Mouse (Mus musculus): ENCODE data around the gene Slc16a13. TPM values are rescaled to one million over a fixed set of nuclear protein-coding genes. Genes with fewer than 3 reads are reported as not detected.
A peak's percentile ranks its signal among the peaks of the same experiment; 100 is the strongest.

The Slc16a13 gene
- 14.6 and 15.8 TPM in 2 replicates for polyA plus RNA-seq (2014; fragmentation: Nextera tagmentation; extraction: Ambion mirVana)

GRCm38 (mm10) chr11:70220731-70221602 lies at the start of gene Slc16a13:
TSS of gene Slc16a13 (minus strand) at chr11:70221064.
- Histone ChIP-seq H3K9me3 (ENCODE audit: control insufficient read depth, low read length) (no peaks in the 10 kb centered on the region), H3K4me3 (ENCODE audit: low read depth, low read length) (peak within 1 kb of the TSS; percentile 49), H3K27me3 (ENCODE audit: control insufficient read depth, insufficient read depth, low read length) (peaks cover 10% of the 10 kb centered on the region), H3K27ac (ENCODE audit: low read depth, low read length) (peak within 1 kb of the TSS; percentile 70), H3K4me1 (replicated peaks; ENCODE audit: control insufficient read depth, insufficient read depth, low read length) (peaks cover 12% of the 10 kb centered on the region; the same call in 1 of the 2 replicates), H3K36me3 (ENCODE audit: control insufficient read depth, insufficient read depth, low read length) (no peaks in the 10 kb centered on the region), H3K9ac (ENCODE audit: low read length) (peak within 1 kb of the TSS; percentile 76), H3K4me2 (ENCODE audit: low read depth, low read length, severe bottlenecking) (peak within 1 kb of the TSS; percentile 87)
- WGBS: under 1% methylated on average over 28 of the region's 28 CpGs
- DNase-seq (ENCODE audit: low spot score) (peak; percentile 96), ATAC-seq (replicated peaks; ENCODE audit: low FRiP score) (peak; percentile 94)

GRCm38 (mm10) chr11:70266405-70266804 lies 45.5 kb upstream of the Slc16a13 start:
- no peaks in the 10 kb centered on the region for H3K27me3 ChIP-seq (ENCODE audit: control insufficient read depth, insufficient read depth, low read length)
- no peaks in the 10 kb centered on the region for H3K4me1 ChIP-seq (replicated peaks; ENCODE audit: control insufficient read depth, insufficient read depth, low read length)
- DNase-seq (ENCODE audit: low spot score) (no peak), ATAC-seq (replicated peaks; ENCODE audit: low FRiP score) (no peak)
- no peak overlapping the region for H3K4me2 ChIP-seq (ENCODE audit: low read depth, low read length, severe bottlenecking)
- 90% methylated on average over 1 of the region's 1 CpGs for WGBS
- no peaks in the 10 kb centered on the region for H3K9me3 ChIP-seq (ENCODE audit: control insufficient read depth, low read length)
- H3K9ac ChIP-seq (ENCODE audit: low read length): no peak overlapping the region
- H3K36me3 ChIP-seq (ENCODE audit: control insufficient read depth, insufficient read depth, low read length): no peaks in the 10 kb centered on the region
- H3K4me3 ChIP-seq (ENCODE audit: low read depth, low read length): no peak overlapping the region
- no peak overlapping the region for H3K27ac ChIP-seq (ENCODE audit: low read depth, low read length)

DNA sequence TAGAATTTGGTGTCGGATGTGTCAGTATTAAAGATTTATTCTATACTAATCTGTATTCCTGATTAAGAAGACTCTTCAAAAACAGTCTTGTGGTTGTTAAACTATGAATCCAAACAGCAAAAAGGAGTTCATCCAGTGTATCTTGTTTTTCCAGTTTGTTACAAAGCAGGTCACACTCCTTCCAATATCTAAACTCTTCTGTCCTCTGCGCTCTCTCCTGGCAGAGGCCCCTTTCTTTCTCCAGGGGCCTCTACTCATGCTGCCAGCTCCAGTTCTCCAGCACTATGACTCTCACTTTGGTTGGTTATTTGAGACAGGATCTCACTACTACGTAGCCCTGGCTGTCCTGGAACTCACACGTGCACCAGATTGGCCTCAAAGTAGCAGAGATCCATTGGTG lies 45.0 kb upstream of the Slc16a13 start:
- WGBS: 83% methylated on average over 4 of the region's 4 CpGs
- Histone ChIP-seq H3K9me3 (ENCODE audit: control insufficient read depth, low read length) (no peaks in the 10 kb centered on the region), H3K9ac (ENCODE audit: low read length) (no peak overlapping the region), H3K36me3 (ENCODE audit: control insufficient read depth, insufficient read depth, low read length) (no peaks in the 10 kb centered on the region), H3K27me3 (ENCODE audit: control insufficient read depth, insufficient read depth, low read length) (no peaks in the 10 kb centered on the region), H3K4me2 (ENCODE audit: low read depth, low read length, severe bottlenecking) (no peak overlapping the region), H3K4me1 (replicated peaks; ENCODE audit: control insufficient read depth, insufficient read depth, low read length) (no peaks in the 10 kb centered on the region), H3K4me3 (ENCODE audit: low read depth, low read length) (no peak overlapping the region), H3K27ac (ENCODE audit: low read depth, low read length) (no peak overlapping the region)
- DNase-seq (ENCODE audit: low spot score) (no peak), ATAC-seq (replicated peaks; ENCODE audit: low FRiP score) (no peak)

- H3K27me3 ChIP-seq (ENCODE audit: control insufficient read depth, insufficient read depth, low read length): no peaks in the 10 kb centered on the region
- no peak for DNase-seq (ENCODE audit: low spot score)
- no peaks in the 10 kb centered on the region for H3K4me1 ChIP-seq (replicated peaks; ENCODE audit: control insufficient read depth, insufficient read depth, low read length)
- H3K4me3 ChIP-seq (ENCODE audit: low read depth, low read length): no peak overlapping the region
- no peak overlapping the region for H3K27ac ChIP-seq (ENCODE audit: low read depth, low read length)
- H3K9me3 ChIP-seq (ENCODE audit: control insufficient read depth, low read length): no peaks in the 10 kb centered on the region
- no peak for ATAC-seq (replicated peaks; ENCODE audit: low FRiP score)
- H3K36me3 ChIP-seq (ENCODE audit: control insufficient read depth, insufficient read depth, low read length): no peaks in the 10 kb centered on the region
- H3K4me2 ChIP-seq (ENCODE audit: low read depth, low read length, severe bottlenecking): no peak overlapping the region
- 52% methylated on average over 3 of the region's 3 CpGs for WGBS
- no peak overlapping the region for H3K9ac ChIP-seq (ENCODE audit: low read length)
Measured at GRCm38 (mm10) chr11:70265252-70265651, 44.4 kb upstream of the Slc16a13 start.

DNA sequence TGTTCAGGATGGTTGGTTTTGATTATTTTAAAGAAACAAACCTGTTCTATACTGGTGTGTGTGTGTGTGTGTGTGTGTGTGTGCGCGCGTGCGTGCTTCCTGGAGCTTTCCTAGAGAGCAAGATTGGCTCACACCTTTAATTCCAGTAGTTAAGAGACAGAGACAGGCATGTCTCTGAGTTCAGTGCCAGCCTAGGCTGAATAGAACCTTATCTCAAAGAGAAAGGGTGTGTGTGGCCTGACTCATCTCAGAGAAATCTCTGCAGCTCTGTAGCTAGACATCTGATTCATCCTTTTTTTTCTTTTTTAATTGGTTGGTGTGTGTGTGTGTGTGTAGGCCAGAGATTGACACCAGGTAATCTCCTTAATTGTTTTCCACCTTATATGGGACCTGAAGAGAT lies 38.2 kb upstream of the Slc16a13 start:
- WGBS: 91% methylated on average over 4 of the region's 4 CpGs
- ATAC-seq (replicated peaks; ENCODE audit: low FRiP score): no peak
- no peaks in the 10 kb centered on the region for H3K9me3 ChIP-seq (ENCODE audit: control insufficient read depth, low read length)

DNA sequence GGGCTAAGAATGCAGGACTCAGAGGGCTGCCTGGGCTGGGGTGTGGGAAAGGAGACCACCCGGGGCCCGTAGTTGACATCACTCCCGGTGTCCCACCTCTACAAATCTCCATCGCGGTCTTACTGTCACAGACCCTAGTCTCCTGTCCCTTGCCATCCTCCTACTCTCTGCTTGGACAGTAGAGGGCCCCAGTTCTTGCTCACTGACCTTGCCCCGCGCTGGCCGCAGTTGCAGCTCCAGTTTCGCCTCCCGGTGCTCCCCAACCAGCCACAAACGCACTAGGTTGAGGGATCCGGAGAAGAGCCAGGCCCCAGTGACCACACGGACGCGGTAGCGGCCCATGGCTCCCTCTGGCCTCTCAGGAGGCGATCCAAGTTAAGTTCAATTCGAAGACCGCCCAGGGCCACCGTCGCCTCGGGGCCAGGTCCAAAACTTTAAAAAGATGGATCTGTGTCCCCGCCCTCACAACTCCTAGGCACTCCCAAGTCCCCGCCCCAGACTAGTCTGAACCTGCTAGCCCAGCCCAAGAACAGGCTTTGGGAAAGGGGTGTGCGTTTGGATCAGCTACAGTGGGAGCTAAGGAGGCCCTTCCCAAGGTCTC lies 34.2 kb upstream of the Slc16a13 start, which contains the start of gene Alox12:
Gene Alox12, minus strand, starts transcription at position 423 of the 601 bp plus-strand sequence.
- Histone ChIP-seq H3K27ac (ENCODE audit: low read depth, low read length) (no peak within 1 kb of the TSS), H3K9me3 (ENCODE audit: control insufficient read depth, low read length) (no peaks in the 10 kb centered on the region), H3K9ac (ENCODE audit: low read length) (peak within 1 kb of the TSS; percentile 30; the same call in 1 of the 2 replicates), H3K36me3 (ENCODE audit: control insufficient read depth, insufficient read depth, low read length) (no peaks in the 10 kb centered on the region), H3K4me3 (ENCODE audit: low read depth, low read length) (peak within 1 kb of the TSS; percentile 22), H3K27me3 (ENCODE audit: control insufficient read depth, insufficient read depth, low read length) (peaks cover 30% of the 10 kb centered on the region), H3K4me1 (replicated peaks; ENCODE audit: control insufficient read depth, insufficient read depth, low read length) (no peaks in the 10 kb centered on the region; the same call in 1 of the 2 replicates), H3K4me2 (ENCODE audit: low read depth, low read length, severe bottlenecking) (peak within 1 kb of the TSS; percentile 37)
- DNase-seq (ENCODE audit: low spot score) (peak; percentile 70), ATAC-seq (replicated peaks; ENCODE audit: low FRiP score) (no peak)
- 1% methylated on average over 25 of the region's 25 CpGs for WGBS

More for the DNA sequence above, 38.2 kb upstream of the Slc16a13 start:
- H3K4me1 ChIP-seq (replicated peaks; ENCODE audit: control insufficient read depth, insufficient read depth, low read length): no peaks in the 10 kb centered on the region; the same call in 1 of the 2 replicates
- no peak overlapping the region for H3K27ac ChIP-seq (ENCODE audit: low read depth, low read length)
- H3K27me3 ChIP-seq (ENCODE audit: control insufficient read depth, insufficient read depth, low read length): peaks cover 14% of the 10 kb centered on the region
- no peak overlapping the region for H3K4me2 ChIP-seq (ENCODE audit: low read depth, low read length, severe bottlenecking)
- no peak overlapping the region for H3K4me3 ChIP-seq (ENCODE audit: low read depth, low read length)
- DNase-seq (ENCODE audit: low spot score): no peak
- H3K36me3 ChIP-seq (ENCODE audit: control insufficient read depth, insufficient read depth, low read length): no peaks in the 10 kb centered on the region
- no peak overlapping the region for H3K9ac ChIP-seq (ENCODE audit: low read length)

DNA sequence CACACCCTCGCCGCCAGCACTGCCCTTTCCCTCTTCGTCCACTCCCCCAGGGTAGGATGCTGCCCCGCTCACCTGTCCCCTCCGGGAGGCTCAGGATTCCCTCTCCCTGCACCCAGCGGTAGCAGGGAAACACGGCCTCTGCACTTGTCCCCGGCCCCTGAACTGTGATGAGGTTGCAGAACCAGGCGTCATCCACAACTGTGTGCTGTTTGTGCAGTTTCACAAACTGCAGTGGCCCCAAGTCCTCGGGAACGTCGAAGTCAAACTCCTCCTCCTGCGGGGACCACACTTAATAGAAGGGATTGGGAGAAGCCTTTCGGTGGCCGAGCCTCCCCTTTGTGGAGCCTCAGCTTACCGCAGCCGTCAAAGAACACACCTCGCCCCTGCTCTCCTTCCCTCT lies 33.5 kb upstream of the Slc16a13 start:
- no peaks in the 10 kb centered on the region for H3K9me3 ChIP-seq (ENCODE audit: control insufficient read depth, low read length)
- no peaks in the 10 kb centered on the region for H3K36me3 ChIP-seq (ENCODE audit: control insufficient read depth, insufficient read depth, low read length)
- no peak overlapping the region for H3K27ac ChIP-seq (ENCODE audit: low read depth, low read length)
- H3K9ac ChIP-seq (ENCODE audit: low read length): peak overlapping the region; percentile 30; the same call in 1 of the 2 replicates
- peak overlapping the region; percentile 37 for H3K4me2 ChIP-seq (ENCODE audit: low read depth, low read length, severe bottlenecking)
- peaks cover 30% of the 10 kb centered on the region for H3K27me3 ChIP-seq (ENCODE audit: control insufficient read depth, insufficient read depth, low read length)
- no peak for DNase-seq (ENCODE audit: low spot score)
- no peak for ATAC-seq (replicated peaks; ENCODE audit: low FRiP score)
- H3K4me1 ChIP-seq (replicated peaks; ENCODE audit: control insufficient read depth, insufficient read depth, low read length): no peaks in the 10 kb centered on the region; the same call in 1 of the 2 replicates
- WGBS: 5% methylated on average over 18 of the region's 18 CpGs
- H3K4me3 ChIP-seq (ENCODE audit: low read depth, low read length): peak overlapping the region; percentile 22; the same call in 1 of the 2 replicates

GRCm38 (mm10) chr11:70251853-70252252 lies 31.0 kb upstream of the Slc16a13 start:
- ATAC-seq (replicated peaks; ENCODE audit: low FRiP score) (no peak), DNase-seq (ENCODE audit: low spot score) (no peak)
- Histone ChIP-seq H3K4me1 (replicated peaks; ENCODE audit: control insufficient read depth, insufficient read depth, low read length) (no peaks in the 10 kb centered on the region; the same call in 1 of the 2 replicates), H3K4me3 (ENCODE audit: low read depth, low read length) (no peak overlapping the region), H3K4me2 (ENCODE audit: low read depth, low read length, severe bottlenecking) (no peak overlapping the region), H3K27ac (ENCODE audit: low read depth, low read length) (no peak overlapping the region), H3K36me3 (ENCODE audit: control insufficient read depth, insufficient read depth, low read length) (no peaks in the 10 kb centered on the region), H3K9me3 (ENCODE audit: control insufficient read depth, low read length) (no peaks in the 10 kb centered on the region), H3K27me3 (ENCODE audit: control insufficient read depth, insufficient read depth, low read length) (peaks cover 30% of the 10 kb centered on the region), H3K9ac (ENCODE audit: low read length) (no peak overlapping the region)
- 76% methylated on average over 8 of the region's 8 CpGs for WGBS

All from forebrain, embryonic 11.5 days (tissue).